Mouse (Mus musculus): ENCODE results near the gene Trim21. TPM values are rescaled to one million over a fixed set of nuclear protein-coding genes. Genes with fewer than 3 reads are reported as not detected.

The Trim21 gene
- polyA plus RNA-seq, 1 experiment from 2014 or later, result 0.11 TPM

DNA sequence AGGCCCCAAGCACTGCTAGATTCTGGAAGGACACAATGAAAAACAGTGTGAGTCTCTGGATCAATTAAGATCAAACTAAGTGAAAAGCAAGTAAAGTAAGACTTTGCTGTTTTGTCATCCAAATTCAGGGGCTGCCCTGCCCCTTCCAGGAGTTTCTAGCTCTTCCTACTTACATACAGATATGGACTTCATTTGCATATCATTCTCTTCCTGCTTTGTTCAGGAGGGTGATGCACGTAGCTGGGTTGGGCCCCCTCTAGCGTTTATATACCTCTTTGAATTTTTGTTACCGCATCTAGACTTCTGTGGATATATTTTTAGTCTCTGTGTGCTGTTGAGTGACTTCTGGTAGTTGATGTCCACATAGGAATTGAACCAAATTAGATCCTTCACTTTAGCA lies 24.0 kb downstream of the Trim21 start:
- Histone ChIP-seq H3K4me2 (replicated peaks) (no peak overlapping the region), H3K4me3 (replicated peaks; ENCODE audit: low read length) (no peak overlapping the region), H3K9ac (no peak overlapping the region), H3K4me1 (replicated peaks; ENCODE audit: control insufficient read depth, insufficient read depth, low read length) (no peaks in the 10 kb centered on the region), H3K27me3 (ENCODE audit: control insufficient read depth, insufficient read depth, low read length) (no peaks in the 10 kb centered on the region), H3K36me3 (replicated peaks; ENCODE audit: control insufficient read depth, insufficient read depth) (no peaks in the 10 kb centered on the region), H3K27ac (no peak overlapping the region), H3K9me3 (ENCODE audit: control insufficient read depth, low read length) (no peaks in the 10 kb centered on the region)
- WGBS, result 63% methylated on average over 3 of the region's 3 CpGs
- ATAC-seq (ENCODE audit: low FRiP score), result no peak
- no peak for DNase-seq (ENCODE audit: low spot score)

DNA sequence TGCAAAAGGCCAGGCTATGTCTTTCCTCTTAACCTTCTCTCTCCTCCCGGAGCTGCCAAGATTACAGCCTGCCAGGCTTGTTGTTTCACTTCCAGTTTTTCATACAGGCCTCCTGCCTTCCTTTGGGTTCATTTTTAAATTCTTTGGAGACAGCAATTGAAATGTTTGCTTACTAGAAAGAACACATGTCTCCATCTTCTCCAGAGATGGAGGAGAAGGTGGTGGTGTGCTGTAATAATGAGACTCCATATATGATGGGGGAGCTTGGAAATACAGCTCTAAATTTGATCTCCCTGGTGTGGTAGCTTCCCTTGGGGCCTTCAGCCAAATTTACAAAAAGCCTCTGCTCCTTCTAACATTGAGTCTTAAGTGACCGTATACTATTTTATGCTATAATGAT lies 24.7 kb downstream of the Trim21 start, which contains the start of gene Olfr548-ps1:
Olfr548-ps1 (plus strand) TSS at position 301 of the 400 bp plus-strand sequence.
- H3K9me3 ChIP-seq (ENCODE audit: control insufficient read depth, low read length), result no peaks in the 10 kb centered on the region
- 85% methylated on average over 2 of the region's 2 CpGs for WGBS
- H3K36me3 ChIP-seq (replicated peaks; ENCODE audit: control insufficient read depth, insufficient read depth), result no peaks in the 10 kb centered on the region
- H3K9ac ChIP-seq, result no peak within 1 kb of the TSS
- no peak within 1 kb of the TSS for H3K4me2 ChIP-seq (replicated peaks)
- no peaks in the 10 kb centered on the region for H3K27me3 ChIP-seq (ENCODE audit: control insufficient read depth, insufficient read depth, low read length)
- no peaks in the 10 kb centered on the region for H3K4me1 ChIP-seq (replicated peaks; ENCODE audit: control insufficient read depth, insufficient read depth, low read length)
- H3K27ac ChIP-seq, result no peak within 1 kb of the TSS
- DNase-seq (ENCODE audit: low spot score) (no peak), ATAC-seq (ENCODE audit: low FRiP score) (no peak)
- no peak within 1 kb of the TSS for H3K4me3 ChIP-seq (replicated peaks; ENCODE audit: low read length)

DNA sequence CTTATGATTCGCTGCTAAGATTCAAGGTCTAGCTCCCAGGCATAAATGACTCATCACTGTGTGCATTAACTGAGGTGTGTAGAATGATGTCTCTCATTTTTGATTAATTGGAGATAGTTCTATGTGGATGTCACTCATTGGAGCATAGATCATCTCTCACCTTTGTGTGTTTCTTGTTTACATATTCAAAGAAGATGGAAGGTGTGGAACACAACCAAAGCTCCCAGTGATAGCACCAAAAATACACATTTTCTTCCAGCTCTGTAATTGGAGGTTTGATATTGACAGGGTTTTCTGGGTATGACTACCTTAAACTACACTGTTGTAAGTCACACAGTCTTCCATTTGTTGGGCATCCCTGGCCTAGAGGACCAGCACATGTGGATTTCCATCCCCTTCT lies 30.8 kb downstream of the Trim21 start, which contains the start of gene Olfr547:
Olfr547 (plus strand) TSS at position 301 of the 400 bp plus-strand sequence.
- H3K36me3 ChIP-seq (replicated peaks; ENCODE audit: control insufficient read depth, insufficient read depth), result no peaks in the 10 kb centered on the region
- H3K27ac ChIP-seq, result no peak within 1 kb of the TSS
- no peak within 1 kb of the TSS for H3K4me2 ChIP-seq (replicated peaks)
- H3K9ac ChIP-seq, result no peak within 1 kb of the TSS
- ATAC-seq (ENCODE audit: low FRiP score) (no peak), DNase-seq (ENCODE audit: low spot score) (no peak)
- H3K27me3 ChIP-seq (ENCODE audit: control insufficient read depth, insufficient read depth, low read length), result no peaks in the 10 kb centered on the region
- no peak within 1 kb of the TSS for H3K4me3 ChIP-seq (replicated peaks; ENCODE audit: low read length)
- H3K9me3 ChIP-seq (ENCODE audit: control insufficient read depth, low read length), result no peaks in the 10 kb centered on the region
- no peaks in the 10 kb centered on the region for H3K4me1 ChIP-seq (replicated peaks; ENCODE audit: control insufficient read depth, insufficient read depth, low read length)
- WGBS, result 79% methylated on average over 1 of the region's 1 CpGs

DNA sequence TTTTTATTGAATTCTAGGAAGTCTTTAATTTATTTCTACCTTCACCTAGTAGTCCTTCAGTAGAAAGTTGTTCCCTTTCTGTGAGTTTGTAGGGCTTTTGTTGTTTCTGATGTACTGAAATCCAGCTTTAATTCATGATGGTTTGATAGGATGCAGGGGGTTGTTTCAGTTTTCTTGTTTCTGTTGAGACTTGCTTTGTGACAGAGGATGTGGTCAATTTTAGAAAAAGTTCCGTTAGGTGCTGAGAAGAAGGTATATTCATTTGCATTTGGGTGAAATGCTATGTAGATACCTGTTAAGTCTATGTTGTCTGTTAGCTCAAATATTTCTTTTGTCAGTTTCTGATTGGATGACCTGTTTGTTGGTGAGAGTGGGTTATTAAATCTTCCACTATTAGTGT lies 36.2 kb downstream of the Trim21 start:
- H3K36me3 ChIP-seq (replicated peaks; ENCODE audit: control insufficient read depth, insufficient read depth), result no peaks in the 10 kb centered on the region
- no peak overlapping the region for H3K9ac ChIP-seq
- no peaks in the 10 kb centered on the region for H3K4me1 ChIP-seq (replicated peaks; ENCODE audit: control insufficient read depth, insufficient read depth, low read length)
- no peaks in the 10 kb centered on the region for H3K9me3 ChIP-seq (ENCODE audit: control insufficient read depth, low read length)
- H3K4me2 ChIP-seq (replicated peaks), result no peak overlapping the region
- H3K27me3 ChIP-seq (ENCODE audit: control insufficient read depth, insufficient read depth, low read length), result no peaks in the 10 kb centered on the region
- no peak overlapping the region for H3K4me3 ChIP-seq (replicated peaks; ENCODE audit: low read length)
- ATAC-seq (ENCODE audit: low FRiP score) (no peak), DNase-seq (ENCODE audit: low spot score) (no peak)
- no peak overlapping the region for H3K27ac ChIP-seq
- 88% methylated on average over 1 of the region's 1 CpGs for WGBS

DNA sequence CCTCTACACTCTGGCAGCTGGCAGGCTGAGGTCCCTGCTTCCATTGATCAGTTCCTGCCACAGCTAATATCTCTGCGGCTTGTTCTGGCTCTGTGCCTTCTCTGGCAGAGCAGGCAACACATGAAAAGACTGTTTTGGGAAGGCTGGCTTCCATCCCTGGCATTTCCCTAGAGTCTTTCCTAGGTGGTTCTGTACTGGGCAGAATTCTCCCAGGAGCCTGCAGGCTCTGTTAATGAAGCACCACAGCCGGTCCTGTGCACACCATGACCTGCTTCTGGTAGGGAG lies 48.3 kb downstream of the Trim21 start:
- DNase-seq (ENCODE audit: low spot score), result no peak
- 73% methylated on average over 2 of the region's 2 CpGs for WGBS
- Histone ChIP-seq H3K27ac (no peak overlapping the region), H3K4me3 (replicated peaks; ENCODE audit: low read length) (no peak overlapping the region), H3K27me3 (ENCODE audit: control insufficient read depth, insufficient read depth, low read length) (0 out of 2 replicates have a peak, but pooled peaks cover 9% of the 10 kb centered on the region), H3K9me3 (ENCODE audit: control insufficient read depth, low read length) (no peaks in the 10 kb centered on the region), H3K9ac (no peak overlapping the region), H3K4me2 (replicated peaks) (no peak overlapping the region), H3K36me3 (replicated peaks; ENCODE audit: control insufficient read depth, insufficient read depth) (no peaks in the 10 kb centered on the region), H3K4me1 (replicated peaks; ENCODE audit: control insufficient read depth, insufficient read depth, low read length) (no peaks in the 10 kb centered on the region)
- ATAC-seq (ENCODE audit: low FRiP score), result no peak

DNA sequence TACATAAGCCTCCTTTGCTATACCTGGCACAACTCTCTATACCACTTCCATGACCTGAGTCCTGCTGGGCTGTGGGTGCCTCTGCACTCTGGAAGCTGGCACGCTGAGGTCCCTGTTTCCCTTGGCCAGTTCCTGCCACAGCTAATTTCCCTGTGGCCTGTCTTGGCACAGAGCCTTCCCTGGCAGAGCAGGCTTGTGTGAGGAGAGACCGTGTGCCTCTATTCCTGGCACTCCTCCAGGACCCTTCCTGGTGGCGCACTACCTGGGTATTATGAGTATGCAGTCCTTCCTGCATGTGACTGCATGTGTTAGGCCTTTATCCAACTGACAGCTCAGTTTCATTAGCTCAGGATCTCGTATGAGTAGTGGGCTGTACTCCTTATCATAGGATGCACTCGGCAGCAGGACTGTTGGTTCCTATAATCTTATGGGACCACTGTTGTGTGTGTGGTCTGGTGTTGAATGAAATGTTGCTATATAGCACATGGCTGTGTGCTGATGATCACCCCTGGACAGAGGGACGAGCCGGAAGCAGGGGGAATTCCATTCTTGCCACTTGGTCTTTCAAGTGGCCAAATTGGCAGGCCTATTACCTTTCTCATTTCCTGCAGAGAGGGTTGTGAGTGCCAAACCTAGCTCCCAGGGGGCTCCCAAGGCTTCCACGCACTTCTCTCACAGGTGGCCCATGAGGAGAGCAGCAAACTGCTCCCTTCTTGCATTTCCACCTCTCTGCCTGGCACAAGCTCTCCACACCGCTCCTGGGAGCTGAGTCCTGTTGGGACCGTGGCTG lies 48.8 kb downstream of the Trim21 start:
- Histone ChIP-seq H3K9me3 (ENCODE audit: control insufficient read depth, low read length) (no peaks in the 10 kb centered on the region), H3K4me2 (replicated peaks) (no peak overlapping the region), H3K4me3 (replicated peaks; ENCODE audit: low read length) (no peak overlapping the region), H3K9ac (no peak overlapping the region), H3K27me3 (ENCODE audit: control insufficient read depth, insufficient read depth, low read length) (0 out of 2 replicates have a peak, but pooled peaks cover 10% of the 10 kb centered on the region), H3K4me1 (replicated peaks; ENCODE audit: control insufficient read depth, insufficient read depth, low read length) (no peaks in the 10 kb centered on the region), H3K36me3 (replicated peaks; ENCODE audit: control insufficient read depth, insufficient read depth) (no peaks in the 10 kb centered on the region), H3K27ac (no peak overlapping the region)
- 64% methylated on average over 10 of the region's 10 CpGs for WGBS
- no peak for DNase-seq (ENCODE audit: low spot score)
- ATAC-seq (ENCODE audit: low FRiP score), result no peak

DNA sequence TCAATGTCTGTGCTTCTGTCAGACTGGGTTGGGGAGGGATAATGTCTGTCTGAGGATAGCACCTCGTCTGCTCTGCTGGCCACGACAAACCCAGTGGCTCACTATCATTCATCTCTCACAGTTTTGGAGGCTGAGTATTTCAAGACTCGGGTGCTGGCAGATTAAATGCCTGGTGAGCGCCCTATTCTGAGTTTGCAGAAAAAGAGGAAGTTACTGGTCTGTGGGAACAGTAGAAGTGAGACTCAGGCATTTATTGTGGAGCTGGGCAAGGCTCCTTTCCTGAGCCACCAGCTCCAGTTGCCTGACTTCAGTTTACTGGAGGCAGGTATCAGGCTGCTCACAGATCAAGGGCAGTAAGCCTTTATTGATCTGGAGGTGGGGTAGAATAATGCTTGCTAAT lies 51.1 kb downstream of the Trim21 start:
- H3K9me3 ChIP-seq (ENCODE audit: control insufficient read depth, low read length), result no peaks in the 10 kb centered on the region

DNA sequence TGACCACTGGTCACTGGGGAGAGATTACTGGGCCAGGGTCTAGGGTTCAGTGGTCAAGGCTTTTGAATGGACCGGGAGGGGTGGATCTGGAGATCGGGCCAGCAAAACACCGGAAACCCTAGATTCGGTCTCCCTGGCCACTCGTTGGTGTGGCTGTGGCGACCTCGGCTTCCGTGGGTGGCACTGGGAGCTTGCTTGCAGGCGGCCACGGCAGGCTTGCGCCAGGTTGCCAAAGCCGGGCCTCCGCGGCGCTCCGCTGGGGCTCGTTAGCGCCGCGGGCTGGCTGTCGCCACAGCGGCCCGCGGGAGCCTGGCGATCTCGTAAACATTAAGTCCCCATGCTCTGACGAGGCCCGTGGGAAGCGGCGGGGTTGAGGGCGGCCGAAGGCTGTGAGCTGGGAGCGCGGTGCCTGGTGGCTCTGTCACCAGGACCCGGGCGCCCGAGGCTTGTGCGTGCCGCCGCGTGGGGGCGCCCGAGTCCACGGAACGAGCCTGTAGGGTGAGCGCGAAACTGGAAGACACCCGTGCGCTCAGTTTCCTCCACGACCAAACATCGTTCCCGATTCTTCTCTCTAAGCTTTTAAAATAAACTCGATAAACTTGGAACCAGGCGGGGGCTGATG lies 52.4 kb downstream of the Trim21 start:
- no peak overlapping the region for H3K27ac ChIP-seq
- ATAC-seq (ENCODE audit: low FRiP score) (peak; percentile 97), DNase-seq (ENCODE audit: low spot score) (peak; percentile 93)
- H3K4me3 ChIP-seq (replicated peaks; ENCODE audit: low read length), result peak overlapping the region; percentile 50
- under 1% methylated on average over 54 of the region's 54 CpGs for WGBS
- H3K36me3 ChIP-seq (replicated peaks; ENCODE audit: control insufficient read depth, insufficient read depth), result no peaks in the 10 kb centered on the region
- no peaks in the 10 kb centered on the region for H3K4me1 ChIP-seq (replicated peaks; ENCODE audit: control insufficient read depth, insufficient read depth, low read length)
- 0 out of 2 replicates have a peak, but pooled peaks cover 10% of the 10 kb centered on the region for H3K27me3 ChIP-seq (ENCODE audit: control insufficient read depth, insufficient read depth, low read length)
- peak overlapping the region; percentile 75 for H3K9ac ChIP-seq
- peak overlapping the region; percentile 74 for H3K4me2 ChIP-seq (replicated peaks)
- H3K9me3 ChIP-seq (ENCODE audit: control insufficient read depth, low read length), result no peaks in the 10 kb centered on the region

More for the DNA sequence above, 51.1 kb downstream of the Trim21 start:
- ATAC-seq (ENCODE audit: low FRiP score), result no peak
- Histone ChIP-seq H3K27me3 (ENCODE audit: control insufficient read depth, insufficient read depth, low read length) (0 out of 2 replicates have a peak, but pooled peaks cover 10% of the 10 kb centered on the region), H3K27ac (no peak overlapping the region), H3K36me3 (replicated peaks; ENCODE audit: control insufficient read depth, insufficient read depth) (no peaks in the 10 kb centered on the region), H3K9ac (no peak overlapping the region), H3K4me2 (replicated peaks) (no peak overlapping the region), H3K4me1 (replicated peaks; ENCODE audit: control insufficient read depth, insufficient read depth, low read length) (no peaks in the 10 kb centered on the region), H3K4me3 (replicated peaks; ENCODE audit: low read length) (no peak overlapping the region)
- no peak for DNase-seq (ENCODE audit: low spot score)
- 75% methylated on average over 4 of the region's 4 CpGs for WGBS

DNA sequence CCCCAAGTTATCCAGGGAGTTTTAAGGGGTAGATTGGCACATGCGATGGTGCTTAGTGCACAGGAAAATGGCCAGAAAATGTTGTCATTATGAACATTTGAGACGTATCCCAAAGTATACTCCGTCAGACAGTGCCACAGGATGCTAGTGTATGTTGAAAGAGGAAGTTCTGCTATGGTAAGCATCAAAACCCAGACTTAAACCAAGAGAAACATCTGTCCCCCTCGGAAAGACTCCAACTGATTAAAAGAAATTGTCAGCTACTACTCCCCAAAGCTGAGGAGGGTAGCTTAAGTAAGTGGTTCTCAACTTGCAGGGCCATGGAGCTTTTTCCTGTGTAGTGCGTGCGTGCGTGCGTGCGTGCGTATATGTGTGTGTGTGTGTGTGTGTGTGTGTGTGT lies 53.4 kb downstream of the Trim21 start:
- no peak overlapping the region for H3K27ac ChIP-seq
- DNase-seq (ENCODE audit: low spot score), result no peak
- no peak for ATAC-seq (ENCODE audit: low FRiP score)
- H3K4me3 ChIP-seq (replicated peaks; ENCODE audit: low read length), result no peak overlapping the region
- H3K27me3 ChIP-seq (ENCODE audit: control insufficient read depth, insufficient read depth, low read length), result 0 out of 2 replicates have a peak, but pooled peaks cover 10% of the 10 kb centered on the region
- no peak overlapping the region for H3K4me2 ChIP-seq (replicated peaks)
- no peaks in the 10 kb centered on the region for H3K36me3 ChIP-seq (replicated peaks; ENCODE audit: control insufficient read depth, insufficient read depth)
- no peaks in the 10 kb centered on the region for H3K4me1 ChIP-seq (replicated peaks; ENCODE audit: control insufficient read depth, insufficient read depth, low read length)
- no peaks in the 10 kb centered on the region for H3K9me3 ChIP-seq (ENCODE audit: control insufficient read depth, low read length)
- H3K9ac ChIP-seq, result no peak overlapping the region
- WGBS, result 94% methylated on average over 10 of the region's 10 CpGs
